Mouse (Mus musculus): ENCODE measurements around the gene B4galnt2.
A peak's percentile ranks its signal among the peaks of the same experiment; 100 is the strongest.
"Not testable (repeated sequence)": the region's sequence is repeated elsewhere in the genome, so short reads cannot be mapped to it uniquely, and the experiment has no call there.

Gene B4galnt2

DNA sequence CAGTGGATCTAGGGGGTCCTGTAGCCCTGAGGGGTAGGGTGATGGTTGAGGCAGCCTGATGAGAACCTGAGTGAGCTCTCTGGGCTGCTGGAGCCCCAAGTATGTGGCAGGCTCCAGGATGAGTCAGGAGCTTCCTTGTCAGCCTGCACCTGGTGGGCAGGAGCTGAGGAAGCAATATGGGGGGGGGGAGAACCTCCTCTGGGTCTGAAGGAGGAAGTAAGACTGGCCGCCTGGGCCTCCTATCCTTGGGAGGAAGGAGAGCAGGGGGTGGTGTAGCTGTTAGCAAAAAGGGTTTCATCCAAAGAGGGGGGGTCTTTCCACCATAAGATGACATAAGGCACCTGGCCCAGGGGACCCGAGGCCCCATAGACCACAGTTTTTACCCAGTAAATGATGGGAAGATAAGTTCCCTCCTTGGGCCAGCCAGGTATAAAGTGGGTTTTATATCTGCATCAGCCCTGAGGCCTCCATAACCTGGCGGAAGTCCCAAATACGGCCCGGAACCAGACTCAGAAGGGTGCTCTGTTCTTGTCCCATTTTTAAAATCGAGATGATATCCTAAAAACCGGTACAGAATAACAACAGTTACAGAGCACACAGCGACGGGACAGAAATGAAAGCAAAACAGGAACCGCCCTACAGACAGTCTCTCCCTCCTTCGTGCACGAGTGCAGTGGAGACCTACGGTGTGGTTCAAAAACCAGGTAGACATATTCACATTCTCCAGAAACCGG lies 18.1 kb downstream of the B4galnt2 start:
- no peak for DNase-seq (ENCODE audit: inconsistent age in 2 of 2, low spot score in 1 of 2)

DNA sequence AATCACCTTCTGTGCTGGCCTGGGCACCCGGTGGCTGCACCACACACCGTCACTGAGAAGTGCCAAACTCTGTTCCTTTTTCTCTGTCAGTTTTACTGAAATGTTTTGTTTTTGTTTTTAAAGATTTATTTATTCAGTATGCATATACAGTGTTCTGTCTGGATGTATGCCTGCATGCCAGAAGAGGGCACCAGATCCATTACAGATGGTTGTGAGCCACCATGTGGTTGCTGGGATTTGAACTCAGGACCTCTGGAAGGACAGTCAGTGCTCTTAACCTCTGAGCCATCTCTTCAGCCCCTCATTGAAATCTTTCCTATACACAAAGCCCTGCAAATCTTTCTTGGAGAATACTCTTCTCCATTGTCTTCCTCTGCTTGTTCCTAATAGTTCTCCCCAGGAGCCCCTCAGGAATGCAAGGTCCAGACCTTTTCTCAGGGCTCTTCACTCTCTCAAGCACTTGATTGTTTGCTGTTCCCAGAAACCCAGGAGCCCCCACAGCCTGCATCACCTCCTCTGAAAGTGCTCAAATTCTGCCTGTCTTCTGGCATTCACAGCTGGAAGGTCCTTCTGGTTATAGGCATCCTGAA lies 24.1 kb downstream of the B4galnt2 start:
- DNase-seq (ENCODE audit: inconsistent age in 2 of 2, low spot score in 1 of 2): no peak

- not testable (repeated sequence) for DNase-seq (ENCODE audit: inconsistent age in 2 of 2, low spot score in 1 of 2)
Observed at GRCm38 (mm10) chr11:95879861-95880260, 34.8 kb downstream of the B4galnt2 start.

DNA sequence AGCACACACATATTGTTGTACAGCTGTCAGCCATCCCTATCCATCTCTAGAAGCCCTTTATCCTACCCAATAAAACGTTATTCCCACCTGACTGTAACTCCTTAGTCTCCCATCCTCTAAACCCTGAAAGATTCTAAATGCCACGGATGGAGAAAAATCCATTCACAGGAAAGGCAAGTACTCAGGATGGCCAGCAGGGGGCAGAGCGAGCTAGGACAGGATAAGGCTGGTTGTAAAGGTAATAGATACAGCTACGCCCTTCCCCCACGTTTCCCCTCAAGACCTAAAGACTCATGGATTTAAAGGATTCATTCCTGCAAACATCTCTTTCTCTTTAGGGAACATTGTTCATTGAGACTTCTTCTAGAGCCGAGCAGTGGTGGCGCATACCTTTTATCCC lies 38.4 kb downstream of the B4galnt2 start:
- DNase-seq (ENCODE audit: inconsistent age in 2 of 2, low spot score in 1 of 2): peak; percentile 49 to 76

- DNase-seq (ENCODE audit: inconsistent age in 2 of 2, low spot score in 1 of 2): peak in 1 of 2 experiments; percentile 24
Observed at GRCm38 (mm10) chr11:95875804-95876203, 38.9 kb downstream of the B4galnt2 start.

GRCm38 (mm10) chr11:95869918-95870470 lies 44.7 kb downstream of the B4galnt2 start:
- no peak for DNase-seq (ENCODE audit: inconsistent age in 2 of 2, low spot score in 1 of 2)

DNA sequence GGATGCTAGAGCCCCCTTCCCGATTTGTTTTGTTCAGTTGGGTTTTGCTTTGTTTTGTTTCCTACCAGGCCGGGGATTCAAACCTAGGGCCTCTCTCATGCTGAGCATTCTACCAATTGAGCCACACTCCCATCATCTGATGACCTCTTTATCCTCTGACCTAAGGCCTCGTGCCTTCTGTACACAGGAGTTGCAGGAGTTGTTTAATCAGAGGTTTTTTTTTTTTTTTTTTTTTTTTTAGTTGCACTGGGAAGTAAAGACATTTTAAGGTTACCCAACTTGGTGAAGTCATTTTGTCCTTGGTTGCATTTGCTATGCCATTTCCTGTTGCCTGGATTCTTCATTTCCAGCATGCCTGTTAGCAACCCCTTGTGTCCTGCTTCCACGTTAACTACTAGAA lies 45.2 kb downstream of the B4galnt2 start:
- no peak for DNase-seq (ENCODE audit: inconsistent age in 2 of 2, low spot score in 1 of 2)

GRCm38 (mm10) chr11:95861397-95861796 lies 53.3 kb downstream of the B4galnt2 start:
- no peak for DNase-seq (ENCODE audit: inconsistent age in 2 of 2, low spot score in 1 of 2)

- peak in 1 of 2 experiments; percentile 15 for DNase-seq (ENCODE audit: inconsistent age in 2 of 2, low spot score in 1 of 2)
Observed at GRCm38 (mm10) chr11:95860071-95860490, 54.6 kb downstream of the B4galnt2 start.

GRCm38 (mm10) chr11:95859468-95859855 lies 55.2 kb downstream of the B4galnt2 start:
- peak in 1 of 2 experiments; percentile 96 for DNase-seq (ENCODE audit: inconsistent age in 2 of 2, low spot score in 1 of 2)

DNA sequence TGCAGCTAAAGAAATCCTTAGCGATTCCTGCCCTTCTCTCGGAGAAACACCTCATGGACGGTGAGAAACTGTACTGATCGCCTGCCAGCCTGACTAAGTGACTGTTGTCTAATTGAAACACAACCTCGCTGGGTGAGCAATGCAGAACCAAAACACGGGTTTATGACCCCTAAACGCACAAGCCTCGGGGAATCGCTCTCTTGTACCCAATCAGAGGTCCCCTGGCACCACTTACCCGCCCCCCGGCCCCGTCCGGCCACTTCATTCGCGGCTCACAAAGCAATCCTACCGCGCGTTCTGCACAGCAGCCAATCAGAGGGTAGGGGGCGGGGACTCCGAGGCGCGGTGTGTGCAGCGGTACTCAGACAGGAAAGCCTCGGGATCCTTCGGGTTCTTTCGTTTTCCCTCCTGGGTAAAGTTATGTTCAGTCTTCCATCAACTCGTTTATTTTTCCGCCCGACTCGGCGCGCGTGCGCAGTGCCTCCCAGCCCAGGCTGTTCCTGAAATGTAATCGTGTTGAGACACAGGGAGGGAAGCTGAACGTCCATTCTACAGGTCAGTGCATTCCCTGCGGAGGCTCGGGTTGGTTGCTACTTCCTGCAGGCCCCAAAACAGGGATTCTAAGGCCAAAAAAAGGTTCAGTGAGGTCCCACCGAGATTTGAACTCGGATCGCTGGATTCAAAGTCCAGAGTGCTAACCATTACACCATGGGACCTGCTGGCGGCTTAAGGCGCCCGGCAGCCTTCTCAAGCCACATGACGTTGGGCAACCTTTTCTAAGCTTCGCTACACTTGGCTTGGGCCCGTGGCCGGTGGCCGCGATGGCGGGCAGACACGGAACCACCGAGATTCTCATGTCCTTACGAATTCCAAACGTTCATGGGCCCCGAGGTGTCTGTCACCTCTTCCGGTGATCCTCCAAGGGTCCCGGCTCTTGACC lies 55.9 kb downstream of the B4galnt2 start:
- DNase-seq (ENCODE audit: inconsistent age in 2 of 2, low spot score in 1 of 2): peak; percentile 98 to 99

- peak in 1 of 2 experiments; percentile 29 for DNase-seq (ENCODE audit: inconsistent age in 2 of 2, low spot score in 1 of 2)
Observed at GRCm38 (mm10) chr11:95857716-95858527, 56.8 kb downstream of the B4galnt2 start.

DNA sequence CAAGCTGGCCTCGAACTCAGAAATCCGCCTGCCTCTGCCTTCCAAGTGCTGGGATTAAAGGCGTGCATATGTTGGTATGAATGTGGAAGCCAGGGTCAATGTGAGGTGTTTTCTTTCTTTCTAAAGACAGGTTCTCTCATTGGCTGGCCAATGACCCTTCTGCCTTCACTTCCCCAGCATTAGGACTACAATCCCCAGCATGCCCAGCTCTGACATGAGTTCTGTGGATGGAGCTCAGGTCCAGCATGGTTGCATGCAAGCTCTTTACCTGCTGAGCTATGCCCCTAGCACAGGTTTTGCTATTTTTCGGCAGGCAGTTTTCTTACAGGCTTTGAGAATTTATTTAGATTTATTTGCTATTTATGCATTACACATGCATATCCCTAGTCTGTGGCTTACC lies 57.4 kb downstream of the B4galnt2 start:
- no peak for DNase-seq (ENCODE audit: inconsistent age in 2 of 2, low spot score in 1 of 2)

- peak; percentile 80 to 92 for DNase-seq (ENCODE audit: inconsistent age in 2 of 2, low spot score in 1 of 2)
Observed at GRCm38 (mm10) chr11:95853684-95854083, 61.0 kb downstream of the B4galnt2 start.

- peak in 1 of 2 experiments; percentile 62 for DNase-seq (ENCODE audit: inconsistent age in 2 of 2, low spot score in 1 of 2)
Observed at GRCm38 (mm10) chr11:95850898-95851297, 63.8 kb downstream of the B4galnt2 start.

- no peak for DNase-seq (ENCODE audit: inconsistent age in 2 of 2, low spot score in 1 of 2)
Observed at GRCm38 (mm10) chr11:95844935-95845334, 69.8 kb downstream of the B4galnt2 start.

DNA sequence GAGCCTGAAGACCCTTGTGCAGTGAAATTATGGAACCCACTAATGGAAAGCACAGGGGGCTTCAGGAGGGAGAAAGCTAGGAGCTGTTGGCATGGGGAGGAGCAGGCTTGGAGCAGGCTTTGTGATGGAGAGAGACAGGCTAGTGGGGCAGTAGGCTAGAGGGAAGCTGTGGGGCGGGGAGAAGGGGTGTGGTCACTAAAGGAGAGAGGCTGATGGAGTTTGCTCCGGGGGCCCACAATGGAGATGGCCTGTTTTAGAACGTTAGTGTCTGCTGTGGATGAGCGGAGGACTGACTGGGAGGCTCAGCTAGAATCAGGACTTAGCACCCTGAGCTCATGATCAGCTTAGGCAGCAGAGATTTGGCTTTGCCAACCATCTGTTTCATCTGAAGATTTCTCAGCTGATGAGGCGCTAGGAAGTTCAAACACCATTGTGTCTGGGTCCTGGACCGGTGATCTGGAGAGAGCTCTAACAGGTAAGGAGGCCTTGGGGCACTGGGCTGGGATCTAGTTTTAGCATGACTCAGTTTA lies 71.2 kb downstream of the B4galnt2 start:
- no peak for DNase-seq (ENCODE audit: inconsistent age in 2 of 2, low spot score in 1 of 2)

DNA sequence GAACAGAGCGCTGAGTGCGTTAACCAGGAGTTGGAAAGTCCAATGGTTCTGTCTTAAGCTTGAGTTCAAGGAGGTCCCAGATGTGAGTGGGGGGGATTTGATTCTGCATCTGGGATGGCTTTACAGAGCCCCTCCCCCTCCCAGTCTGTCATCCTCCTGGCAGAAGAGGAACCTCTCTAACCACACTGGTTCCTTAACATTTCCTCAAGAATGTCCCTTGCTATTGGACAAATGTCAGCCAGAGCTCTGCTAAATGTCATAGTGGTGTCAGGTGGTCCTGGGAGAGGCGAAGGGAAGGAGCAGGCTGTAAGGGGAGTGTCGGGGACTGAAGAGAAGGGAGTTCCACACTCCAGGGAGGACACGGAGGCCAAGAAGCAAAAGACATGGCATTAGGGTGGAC lies 71.7 kb downstream of the B4galnt2 start:
- DNase-seq (ENCODE audit: inconsistent age in 2 of 2, low spot score in 1 of 2): peak; percentile 22 to 46

GRCm38 (mm10) chr11:95842074-95842681 lies 72.5 kb downstream of the B4galnt2 start, which contains the start of gene Abi3:
TSS of gene Abi3 (minus strand) at chr11:95842476.
- peak; percentile 51 to 78 for DNase-seq (ENCODE audit: inconsistent age in 2 of 2, low spot score in 1 of 2)

- DNase-seq (ENCODE audit: inconsistent age in 2 of 2, low spot score in 1 of 2): peak in 1 of 2 experiments; percentile 24
Observed at GRCm38 (mm10) chr11:95841498-95841830, 73.2 kb downstream of the B4galnt2 start.
